Mouse (Mus musculus) heart, postnatal 14 days (tissue): ENCODE data around the gene Usf1. TPM values are rescaled to one million over a fixed set of nuclear protein-coding genes. Genes with fewer than 3 reads are reported as not detected.

Experiments used
- DNase-seq, 2 experiments: peaks; one replicate each; pipeline ENCODE4 v3.0.0; 2021 to 2022
- intact Hi-C: fragments of 180-260 bp; cut with DNase I; formaldehyde crosslinking; loops from one replicate; pipeline ENCODE4 v1.15.1; 2025
- total RNA-seq, 2 experiments: library from RNA; stranded (reverse); gene quantifications; 2 replicates each; pipeline ENCODE4 v1.2.3; 2021

Usf1 gene
- total RNA-seq, 2 experiments from 2014 or later = 42.3 to 46.1 TPM

- DNase-seq = no peak
- intact Hi-C loops = no loop called here
These were observed 36.6 kb downstream of the Usf1 start for GRCm38 (mm10) chr1:171447692-171448091.

- no peak for DNase-seq
- intact Hi-C loops = loop anchor here (5.0 kb wide), 1 partner anchor 38 kb away; the partner anchor contains the start of gene Usf1
These were observed 38.9 kb downstream of the Usf1 start for GRCm38 (mm10) chr1:171450062-171450461.

GRCm38 (mm10) chr1:171451001-171451400 is 39.9 kb downstream of the Usf1 start:
- DNase-seq = no peak
- intact Hi-C loops = loop anchor here (5.0 kb wide), 1 partner anchor 39 kb away; the partner anchor contains the start of gene Usf1

- intact Hi-C loops = loop anchor here (5.0 kb wide), 1 partner anchor 40 kb away; the partner anchor contains the start of gene Usf1
- no peak for DNase-seq
These were observed 41.4 kb downstream of the Usf1 start for GRCm38 (mm10) chr1:171452522-171452921.

- intact Hi-C loops = loop anchor here (5.0 kb wide), 1 partner anchor 41 kb away; the partner anchor contains the start of gene Usf1
- DNase-seq = peak in 1 of 2 experiments; percentile 32
These were observed 41.8 kb downstream of the Usf1 start for GRCm38 (mm10) chr1:171452923-171453322.

GRCm38 (mm10) chr1:171454926-171455325 is 43.8 kb downstream of the Usf1 start:
- intact Hi-C loops = loop anchor here (2.0 to 5.0 kb wide), 2 partner anchors 18 to 43 kb away; partner anchors contain the start of genes F11r and Usf1
- no peak for DNase-seq

- intact Hi-C loops = no loop called here
- DNase-seq = no peak
These were observed 46.5 kb downstream of the Usf1 start for GRCm38 (mm10) chr1:171457568-171457967.

GRCm38 (mm10) chr1:171459791-171460190 is 48.7 kb downstream of the Usf1 start:
- no peak for DNase-seq
- intact Hi-C loops = no loop called here

GRCm38 (mm10) chr1:171460551-171461503 is 49.7 kb downstream of the Usf1 start:
- no peak for DNase-seq
- intact Hi-C loops = no loop called here

GRCm38 (mm10) chr1:171463133-171463532 is 52.0 kb downstream of the Usf1 start:
- intact Hi-C loops = no loop called here
- DNase-seq = no peak

- intact Hi-C loops = no loop called here
- DNase-seq = no peak
These were observed 54.8 kb downstream of the Usf1 start for GRCm38 (mm10) chr1:171465749-171466412.

GRCm38 (mm10) chr1:171466565-171466964 is 55.5 kb downstream of the Usf1 start:
- DNase-seq = no peak
- intact Hi-C loops = no loop called here

Other genes with a start within 250 kb of the Usf1 start
- gene Pcp4l1, start 215.0 kb upstream of the Usf1 start, total RNA-seq = 100 to 1,000 TPM; 180 to 188 TPM
- gene Nr1i3, start 197.3 kb upstream of the Usf1 start, total RNA-seq = under 1 TPM in 1 of 2 experiments, not detected in 1; 0.14 TPM
- 10 to 100 TPM; 86.2 to 92.8 TPM for gene Tomm40l, start 188.8 kb upstream of the Usf1 start, total RNA-seq
- 1 to 10 TPM; 1.6 to 4.0 TPM for gene Apoa2, start 186.3 kb upstream of the Usf1 start, total RNA-seq
- 10 to 100 TPM; 10.2 to 11.6 TPM for gene Fcer1g, start 176.9 kb upstream of the Usf1 start, total RNA-seq
- 1 to 10 TPM; 2.9 to 3.6 TPM for gene Adamts4, start 160.9 kb upstream of the Usf1 start, total RNA-seq
- 1,000 to 10,000 TPM; 1,236 to 1,272 TPM for gene Ndufs2, start 159.9 kb upstream of the Usf1 start, total RNA-seq
- 10 to 100 TPM; 19.5 to 25.7 TPM for gene B4galt3, start 141.0 kb upstream of the Usf1 start, total RNA-seq
- 10 to 100 TPM; 16.4 to 21.3 TPM for gene Ppox, start 130.1 kb upstream of the Usf1 start, total RNA-seq
- 10 to 100 TPM; 20.0 to 22.4 TPM for gene Usp21, start 123.3 kb upstream of the Usf1 start, total RNA-seq
- 10 to 100 TPM; 82.9 to 88.2 TPM for gene Ufc1, start 116.3 kb upstream of the Usf1 start, total RNA-seq
- gene Dedd, start 82.2 kb upstream of the Usf1 start, total RNA-seq = 10 to 100 TPM; 24.4 to 25.9 TPM
- gene Nit1, start 65.7 kb upstream of the Usf1 start, total RNA-seq = 10 to 100 TPM; 20.0 to 24.6 TPM
- 10 to 100 TPM; 63.7 to 74.3 TPM for gene Pfdn2, start 65.6 kb upstream of the Usf1 start, total RNA-seq
- under 1 TPM in 1 of 2 experiments, not detected in 1; 0.17 TPM for gene Klhdc9, start 50.5 kb upstream of the Usf1 start, total RNA-seq
- gene Nectin4, start 41.2 kb upstream of the Usf1 start, total RNA-seq = under 1 TPM; 0.14 to 0.15 TPM
- 1 to 10 TPM; 2.3 to 4.5 TPM for gene Arhgap30, start 22.4 kb upstream of the Usf1 start, total RNA-seq
- gene Tstd1, start 7.6 kb downstream of the Usf1 start, total RNA-seq = 1 to 10 TPM; 2.2 to 2.5 TPM
- 10 to 100 TPM; 46.3 to 48.9 TPM for gene F11r, start 26.2 kb downstream of the Usf1 start, total RNA-seq
- 1 to 10 TPM; 2.8 to 3.2 TPM for gene Alyref2, start 92.2 kb downstream of the Usf1 start, total RNA-seq
- gene Itln1, start 124.0 kb downstream of the Usf1 start, total RNA-seq = not detected
- gene Cd244a, start 147.9 kb downstream of the Usf1 start, total RNA-seq = under 1 TPM; 0.38 to 0.41 TPM
- under 1 TPM; 0.26 to 0.66 TPM for gene Ly9, start 196.1 kb downstream of the Usf1 start, total RNA-seq
- under 1 TPM in 1 of 2 experiments, not detected in 1; 0.15 TPM for gene Slamf7, start 241.7 kb downstream of the Usf1 start, total RNA-seq